Mouse (Mus musculus) neural tube, embryonic 11.5 days (tissue): Measurements from ENCODE around the gene Rint1. TPM values are rescaled to one million over a fixed set of nuclear protein-coding genes. Genes with fewer than 3 reads are reported as not detected.
"Not testable (repeated sequence)": the region's sequence is repeated elsewhere in the genome, so short reads cannot be mapped to it uniquely, and the experiment has no call there.

Experiments
- ATAC-seq: fragments of 200-750 bp; cut with Nextera tagmentation; 2 replicates; pipeline ENCODE4 v1.8.0; 2017; ENCODE audit warnings: moderate number of reproducible peaks, mild to moderate bottlenecking, moderate TSS enrichment, moderate library complexity; ENCODE audit not compliant: insufficient read depth, low FRiP score, low TSS enrichment
- DNase-seq: peaks from one replicate; pipeline ENCODE4 v3.0.0-alpha.2; 2015; ENCODE audit warnings: low spot score
- H3K27ac ChIP-seq: fragments of 300-500 bp; sonication (generic); 2 replicates; pipeline ENCODE4 v1.5.1; 2014; ENCODE audit warnings: low read depth, mild to moderate bottlenecking, low read length
- H3K27me3 ChIP-seq: fragments of 300-500 bp; sonication (generic); 2 replicates; pipeline ENCODE4 v1.6.1; 2014; ENCODE audit warnings: mild to moderate bottlenecking, low read length, mixed read lengths; ENCODE audit not compliant: control insufficient read depth, insufficient read depth
- H3K36me3 ChIP-seq: fragments of 300-500 bp; sonication (generic); 2 replicates; pipeline ENCODE4 v1.6.1; 2014; ENCODE audit warnings: mild to moderate bottlenecking, low read length, moderate library complexity, mixed read lengths; ENCODE audit not compliant: control insufficient read depth, insufficient read depth
- H3K4me1 ChIP-seq: fragments of 300-500 bp; sonication (generic); 2 replicates; pipeline ENCODE4 v1.6.1; 2014; ENCODE audit warnings: low read length, mixed read lengths; ENCODE audit not compliant: control insufficient read depth, insufficient read depth
- H3K4me2 ChIP-seq: fragments of 300-500 bp; sonication (generic); 2 replicates; pipeline ENCODE4 v1.6.1; 2014; ENCODE audit warnings: low read depth, mild to moderate bottlenecking, moderate library complexity
- H3K4me3 ChIP-seq: fragments of 300-500 bp; sonication (generic); 2 replicates; pipeline ENCODE4 v1.5.1; 2014; ENCODE audit warnings: low read depth, low read length
- H3K9ac ChIP-seq: fragments of 300-500 bp; sonication (generic); 2 replicates; pipeline ENCODE4 v1.6.1; 2014; ENCODE audit warnings: mild to moderate bottlenecking, low read length
- H3K9me3 ChIP-seq: fragments of 300-500 bp; sonication (generic); 2 replicates; pipeline ENCODE4 v1.6.1; 2016; ENCODE audit warnings: low read length; ENCODE audit not compliant: control insufficient read depth
- WGBS: fragments of 180-500 bp; shearing (Covaris S2); extraction: QIAGEN DNeasy Blood & Tissue Kit; methylation state at CpG from one replicate; pipeline ENCODE4 v1.1.7; 2014; 5-methylcytosine and 5-hydroxymethylcytosine counted together
- polyA plus RNA-seq: library from polyadenylated mRNA; unstranded; fragments of >200 nt; fragmentation: Nextera tagmentation; extraction: Ambion mirVana; gene quantifications from 2 replicates; pipeline ENCODE4 v1.2.1, GENCODE M21; 2014

The Rint1 gene
- polyA plus RNA-seq, 1 experiment from 2014 or later: 27.1 TPM

- Histone ChIP-seq H3K4me2 (peak within 1 kb of the TSS; percentile 63), H3K4me1 (no peaks in the 10 kb centered on the region; the same call in 1 of the 2 replicates), H3K27ac (0 out of 2 replicates have a peak within 1 kb of the TSS, but pooled peaks have one; percentile 3), H3K27me3 (no peaks in the 10 kb centered on the region), H3K9me3 (no peaks in the 10 kb centered on the region), H3K36me3 (no peaks in the 10 kb centered on the region), H3K4me3 (peak within 1 kb of the TSS; percentile 56), H3K9ac (peak within 1 kb of the TSS; percentile 66)
- peak; percentile 96 for DNase-seq
- under 1% methylated on average over 44 of the region's 44 CpGs for WGBS
- peak; percentile 88 for ATAC-seq
These were observed 56.4 kb downstream of the Rint1 start, which contains the start of gene Tomm7 for GRCm38 (mm10) chr5:23843674-23844530. Gene Tomm7 (minus strand): TSS chr5:23844161.

GRCm38 (mm10) chr5:23844531-23844841 is 57.0 kb downstream of the Rint1 start:
- H3K4me2 ChIP-seq: peak overlapping the region; percentile 43
- DNase-seq (no peak), ATAC-seq (no peak)
- WGBS: 44% methylated on average over 7 of the region's 7 CpGs
- no peaks in the 10 kb centered on the region for H3K9me3 ChIP-seq
- H3K27ac ChIP-seq: 0 out of 2 replicates have a peak overlapping the region, but pooled peaks have one; percentile 3
- H3K27me3 ChIP-seq: no peaks in the 10 kb centered on the region
- no peaks in the 10 kb centered on the region; the same call in 1 of the 2 replicates for H3K4me1 ChIP-seq
- H3K4me3 ChIP-seq: peak overlapping the region; percentile 56
- no peaks in the 10 kb centered on the region for H3K36me3 ChIP-seq
- H3K9ac ChIP-seq: peak overlapping the region; percentile 66

GRCm38 (mm10) chr5:23845141-23845540 is 57.6 kb downstream of the Rint1 start:
- H3K27me3 ChIP-seq: no peaks in the 10 kb centered on the region
- no peak overlapping the region for H3K27ac ChIP-seq
- 93% methylated on average over 3 of the region's 3 CpGs for WGBS
- no peaks in the 10 kb centered on the region for H3K36me3 ChIP-seq
- no peak for ATAC-seq
- H3K9ac ChIP-seq: no peak overlapping the region
- H3K4me2 ChIP-seq: no peak overlapping the region
- H3K9me3 ChIP-seq: no peaks in the 10 kb centered on the region
- H3K4me3 ChIP-seq: no peak overlapping the region
- H3K4me1 ChIP-seq: no peaks in the 10 kb centered on the region; the same call in 1 of the 2 replicates
- no peak for DNase-seq

GRCm38 (mm10) chr5:23850345-23851159 is 63.0 kb downstream of the Rint1 start:
- WGBS: under 1% methylated on average over 53 of the region's 61 CpGs
- no peak overlapping the region for H3K27ac ChIP-seq

GRCm38 (mm10) chr5:23851160-23851555 is 63.6 kb downstream of the Rint1 start:
- H3K27ac ChIP-seq, H3K4me1 ChIP-seq, ATAC-seq, H3K9me3 ChIP-seq, H3K27me3 ChIP-seq: not testable (repeated sequence)
- Histone ChIP-seq H3K36me3 (peaks cover 18% of the 10 kb centered on the region), H3K4me3 (peak overlapping the region; percentile 54), H3K4me2 (peak overlapping the region; percentile 74), H3K9ac (peak overlapping the region; percentile 64)
- WGBS: 17% methylated on average over 4 of the region's 4 CpGs
- DNase-seq: peak; percentile 14

More at GRCm38 (mm10) chr5:23850345-23851159, 63.0 kb downstream of the Rint1 start:
- peak; percentile 93 for DNase-seq
- Histone ChIP-seq H3K4me3 (peak overlapping the region; percentile 54), H3K4me1 (no peaks in the 10 kb centered on the region), H3K36me3 (peaks cover 18% of the 10 kb centered on the region), H3K9me3 (no peaks in the 10 kb centered on the region), H3K27me3 (no peaks in the 10 kb centered on the region), H3K9ac (peak overlapping the region; percentile 64), H3K4me2 (peak overlapping the region; percentile 74)
- peak; percentile 96 for ATAC-seq

- not testable (repeated sequence) for H3K4me3 ChIP-seq, ATAC-seq, H3K4me1 ChIP-seq, H3K27me3 ChIP-seq, H3K4me2 ChIP-seq, H3K27ac ChIP-seq, DNase-seq, H3K9me3 ChIP-seq, H3K9ac ChIP-seq
- H3K36me3 ChIP-seq: peaks cover 20% of the 10 kb centered on the region
- 97% methylated on average over 1 of the region's 1 CpGs for WGBS
These were observed 65.4 kb downstream of the Rint1 start for GRCm38 (mm10) chr5:23852916-23853315.

- Histone ChIP-seq H3K9ac (no peak overlapping the region), H3K36me3 (peaks cover 22% of the 10 kb centered on the region)
- WGBS: 95% methylated on average over 6 of the region's 6 CpGs
These were observed 68.0 kb downstream of the Rint1 start for GRCm38 (mm10) chr5:23855484-23855883.

GRCm38 (mm10) chr5:23856164-23856563 is 68.7 kb downstream of the Rint1 start:
- no peaks in the 10 kb centered on the region for H3K4me1 ChIP-seq
- DNase-seq: no peak
- WGBS: 85% methylated on average over 1 of the region's 1 CpGs
- peaks cover 22% of the 10 kb centered on the region for H3K36me3 ChIP-seq
- no peak for ATAC-seq
- H3K9me3 ChIP-seq: no peaks in the 10 kb centered on the region
- H3K4me2 ChIP-seq: no peak overlapping the region
- H3K27me3 ChIP-seq: no peaks in the 10 kb centered on the region
- H3K27ac ChIP-seq: no peak overlapping the region
- H3K9ac ChIP-seq: no peak overlapping the region
- H3K4me3 ChIP-seq: no peak overlapping the region

More at GRCm38 (mm10) chr5:23855484-23855883, 68.0 kb downstream of the Rint1 start:
- H3K9me3 ChIP-seq: no peaks in the 10 kb centered on the region
- no peaks in the 10 kb centered on the region for H3K27me3 ChIP-seq
- no peak overlapping the region for H3K4me3 ChIP-seq
- H3K27ac ChIP-seq: no peak overlapping the region
- ATAC-seq (no peak), DNase-seq (no peak)
- no peaks in the 10 kb centered on the region for H3K4me1 ChIP-seq
- H3K4me2 ChIP-seq: no peak overlapping the region
